Mouse (Mus musculus) midbrain, embryonic 15.5 days (tissue): ENCODE measurements around the gene Crisp2. TPM values are rescaled to one million over a fixed set of nuclear protein-coding genes. Genes with fewer than 3 reads are reported as not detected.
"Not testable (repeated sequence)": the region's sequence is repeated elsewhere in the genome, so short reads cannot be mapped to it uniquely, and the experiment has no call there.

Experiments used
- ATAC-seq: fragments of 200-750 bp; cut with Nextera tagmentation; replicated peaks from 2 replicates; pipeline ENCODE4 v1.8.0; 2017; ENCODE audit warnings: moderate TSS enrichment
- H3K27ac ChIP-seq: fragments of 300-500 bp; sonication (generic); 2 replicates; pipeline ENCODE4 v1.5.1; 2015; ENCODE audit warnings: mild to moderate bottlenecking, inconsistent platforms
- H3K27me3 ChIP-seq: fragments of 300-500 bp; sonication (generic); replicated peaks from 2 replicates; pipeline ENCODE4 v1.6.1; 2015; ENCODE audit warnings: inconsistent platforms
- H3K36me3 ChIP-seq: fragments of 300-500 bp; sonication (generic); replicated peaks from 2 replicates; pipeline ENCODE4 v1.6.1; 2015; ENCODE audit warnings: inconsistent platforms
- H3K4me1 ChIP-seq: fragments of 300-500 bp; sonication (generic); 2 replicates; pipeline ENCODE4 v1.6.1; 2015; ENCODE audit warnings: inconsistent platforms
- H3K4me2 ChIP-seq: fragments of 300-500 bp; sonication (generic); 2 replicates; pipeline ENCODE4 v1.6.1; 2015; ENCODE audit warnings: inconsistent platforms, mild to moderate bottlenecking, moderate library complexity
- H3K4me3 ChIP-seq: fragments of 300-500 bp; sonication (generic); 2 replicates; pipeline ENCODE4 v1.5.1; 2015; ENCODE audit warnings: mild to moderate bottlenecking, inconsistent platforms
- H3K9ac ChIP-seq: fragments of 300-500 bp; sonication (generic); 2 replicates; pipeline ENCODE4 v1.6.1; 2015; ENCODE audit warnings: mild to moderate bottlenecking, inconsistent platforms
- H3K9me3 ChIP-seq: fragments of 300-500 bp; sonication (generic); 2 replicates; pipeline ENCODE4 v1.6.1; 2016; ENCODE audit warnings: inconsistent platforms
- WGBS: fragments of 180-500 bp; shearing (Covaris S2); methylation state at CpG from one replicate; pipeline ENCODE4 v1.1.7; 2015; ENCODE audit warnings: mixed read lengths; 5-methylcytosine and 5-hydroxymethylcytosine counted together
- polyA plus RNA-seq: library from polyadenylated mRNA; unstranded; fragments of >200 nt; fragmentation: Nextera tagmentation; extraction: Ambion mirVana; gene quantifications from 2 replicates; pipeline ENCODE4 v1.2.1, GENCODE M21; 2015

Gene Crisp2
- polyA plus RNA-seq, 1 experiment from 2014 or later, result not detected

DNA sequence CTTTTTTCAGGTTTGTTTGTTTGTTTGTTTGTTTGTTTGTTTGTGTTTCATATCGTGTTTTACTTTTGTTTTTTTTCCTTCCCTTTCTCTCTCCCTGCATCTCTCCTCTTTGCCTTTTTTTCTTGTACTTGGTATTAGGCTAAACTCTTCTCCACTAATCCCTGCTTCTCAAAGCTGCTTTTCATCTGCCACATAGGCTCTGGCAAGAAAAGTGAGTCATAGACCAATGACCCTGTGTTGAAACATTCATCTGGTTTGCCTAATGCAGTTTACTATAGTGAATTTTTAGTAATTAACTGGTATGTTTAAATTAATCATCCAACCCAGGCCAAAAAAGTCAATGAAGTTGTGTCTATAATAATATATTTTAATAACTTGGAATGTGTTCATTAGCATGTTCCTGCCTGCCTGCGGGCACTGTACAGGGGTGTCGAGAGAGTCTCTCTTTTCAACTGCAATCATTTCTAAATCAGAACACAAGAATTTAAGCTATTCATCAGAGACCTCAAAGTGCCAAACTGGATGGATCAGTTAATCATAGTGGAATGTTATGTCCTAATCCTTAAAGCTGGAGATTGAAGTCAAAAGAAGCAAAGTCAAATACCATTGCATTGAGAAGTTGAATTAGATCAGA is 4.0 kb downstream of the Crisp2 start:
- Histone ChIP-seq H3K27me3 (no peaks in the 10 kb centered on the region), H3K36me3 (no peaks in the 10 kb centered on the region), H3K4me2 (no peak overlapping the region), H3K9me3 (no peaks in the 10 kb centered on the region), H3K27ac (no peak overlapping the region), H3K4me1 (no peaks in the 10 kb centered on the region), H3K9ac (no peak overlapping the region), H3K4me3 (no peak overlapping the region)
- ATAC-seq, result no peak
- 88% methylated on average over 3 of the region's 3 CpGs for WGBS

- no peaks in the 10 kb centered on the region for H3K4me1 ChIP-seq
- H3K27ac ChIP-seq, result no peak overlapping the region
- H3K4me3 ChIP-seq, result no peak overlapping the region
- H3K9ac ChIP-seq, result no peak overlapping the region
- no peak for ATAC-seq
- no peaks in the 10 kb centered on the region for H3K36me3 ChIP-seq
- WGBS, result 62% methylated on average over 20 of the region's 20 CpGs
- H3K27me3 ChIP-seq, result no peaks in the 10 kb centered on the region
- H3K4me2 ChIP-seq, result no peak overlapping the region
- H3K9me3 ChIP-seq, result no peaks in the 10 kb centered on the region
Measured at GRCm38 (mm10) chr17:40793921-40794854, 12.6 kb downstream of the Crisp2 start.

DNA sequence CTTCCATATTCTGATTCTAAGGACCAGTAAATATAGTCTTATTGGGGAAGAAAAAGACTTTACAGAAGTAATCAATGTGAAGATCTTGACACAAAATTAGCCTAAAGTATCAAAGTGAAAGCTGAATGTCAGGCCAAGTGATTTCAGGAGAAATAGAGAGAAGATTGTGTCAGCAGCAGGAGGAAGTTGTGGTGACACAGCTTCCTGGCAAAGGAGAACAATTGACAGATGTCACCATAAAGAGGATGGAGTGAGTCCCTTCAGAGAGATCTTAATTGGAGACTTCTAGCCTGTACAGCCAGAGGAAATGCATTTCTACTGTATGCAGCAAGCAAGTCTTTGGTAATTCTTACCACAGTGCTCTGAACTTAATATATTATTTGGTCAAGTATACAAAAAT is 16.9 kb downstream of the Crisp2 start:
- Histone ChIP-seq H3K4me1 (no peaks in the 10 kb centered on the region), H3K9ac (no peak overlapping the region), H3K4me3 (no peak overlapping the region), H3K27me3 (no peaks in the 10 kb centered on the region), H3K36me3 (no peaks in the 10 kb centered on the region), H3K4me2 (no peak overlapping the region), H3K9me3 (no peaks in the 10 kb centered on the region), H3K27ac (no peak overlapping the region)
- ATAC-seq, result no peak

GRCm38 (mm10) chr17:40767120-40767519 is 39.7 kb downstream of the Crisp2 start:
- H3K9me3 ChIP-seq, result no peaks in the 10 kb centered on the region
- H3K9ac ChIP-seq, result no peak overlapping the region
- no peak overlapping the region for H3K27ac ChIP-seq
- WGBS, result 85% methylated on average over 1 of the region's 1 CpGs
- H3K27me3 ChIP-seq, result no peaks in the 10 kb centered on the region
- H3K36me3 ChIP-seq, result no peaks in the 10 kb centered on the region
- ATAC-seq, result no peak
- H3K4me1 ChIP-seq, result no peaks in the 10 kb centered on the region
- no peak overlapping the region for H3K4me2 ChIP-seq
- no peak overlapping the region for H3K4me3 ChIP-seq

GRCm38 (mm10) chr17:40763662-40764061 is 43.1 kb downstream of the Crisp2 start:
- 80% methylated on average over 4 of the region's 4 CpGs for WGBS
- H3K4me3 ChIP-seq, result no peak overlapping the region
- no peaks in the 10 kb centered on the region for H3K36me3 ChIP-seq
- no peak overlapping the region for H3K9ac ChIP-seq
- no peaks in the 10 kb centered on the region for H3K9me3 ChIP-seq
- no peaks in the 10 kb centered on the region for H3K27me3 ChIP-seq
- no peak overlapping the region for H3K4me2 ChIP-seq
- H3K27ac ChIP-seq, result no peak overlapping the region
- H3K4me1 ChIP-seq, result no peaks in the 10 kb centered on the region
- no peak for ATAC-seq

- H3K9me3 ChIP-seq, result no peaks in the 10 kb centered on the region
- H3K27me3 ChIP-seq, result no peaks in the 10 kb centered on the region
- no peak overlapping the region for H3K9ac ChIP-seq
- H3K36me3 ChIP-seq, result no peaks in the 10 kb centered on the region
- no peak overlapping the region for H3K27ac ChIP-seq
- 61% methylated on average over 4 of the region's 4 CpGs for WGBS
- no peaks in the 10 kb centered on the region for H3K4me1 ChIP-seq
- no peak for ATAC-seq
- no peak overlapping the region for H3K4me2 ChIP-seq
- no peak overlapping the region for H3K4me3 ChIP-seq
Measured at GRCm38 (mm10) chr17:40731724-40732123, 75.1 kb downstream of the Crisp2 start.

GRCm38 (mm10) chr17:40731296-40731695 is 75.5 kb downstream of the Crisp2 start:
- no peak overlapping the region for H3K27ac ChIP-seq
- no peaks in the 10 kb centered on the region for H3K36me3 ChIP-seq
- no peaks in the 10 kb centered on the region for H3K27me3 ChIP-seq
- no peaks in the 10 kb centered on the region for H3K4me1 ChIP-seq
- no peaks in the 10 kb centered on the region for H3K9me3 ChIP-seq
- no peak overlapping the region for H3K4me2 ChIP-seq
- no peak overlapping the region for H3K4me3 ChIP-seq
- no peak overlapping the region for H3K9ac ChIP-seq
- WGBS, result 79% methylated on average over 2 of the region's 2 CpGs
- ATAC-seq, result no peak

GRCm38 (mm10) chr17:40726820-40727219 is 80.0 kb downstream of the Crisp2 start, which contains the start of gene Esp1:
Esp1 (plus strand) TSS chr17:40727120.
- ATAC-seq, result no peak
- WGBS, result 86% methylated on average over 2 of the region's 2 CpGs
- no peak within 1 kb of the TSS for H3K4me2 ChIP-seq

DNA sequence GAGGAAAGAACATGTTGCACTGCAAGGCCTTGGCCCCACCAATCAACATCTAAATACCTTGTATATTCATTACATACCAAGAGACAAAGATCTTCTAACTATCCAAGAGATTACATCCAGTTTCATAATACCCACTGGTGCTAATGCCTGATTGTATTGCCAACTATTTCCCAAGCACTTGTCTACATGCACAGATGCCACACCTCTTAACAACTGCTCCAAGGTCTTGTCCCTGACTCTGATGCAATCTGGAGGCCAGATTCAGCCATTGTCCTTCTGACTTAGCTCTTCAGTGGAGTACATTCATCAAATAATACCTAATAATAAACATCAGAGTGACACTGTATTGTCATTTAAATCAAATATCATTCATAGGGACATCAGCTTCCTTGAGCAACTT is 89.7 kb downstream of the Crisp2 start:
- H3K27ac ChIP-seq, H3K4me2 ChIP-seq, ATAC-seq: not testable (repeated sequence)

More at GRCm38 (mm10) chr17:40726820-40727219, 80.0 kb downstream of the Crisp2 start, which contains the start of gene Esp1:
- no peak within 1 kb of the TSS for H3K9ac ChIP-seq
- H3K9me3 ChIP-seq, result no peaks in the 10 kb centered on the region
- no peaks in the 10 kb centered on the region for H3K4me1 ChIP-seq
- H3K4me3 ChIP-seq, result no peak within 1 kb of the TSS
- H3K36me3 ChIP-seq, result no peaks in the 10 kb centered on the region
- H3K27me3 ChIP-seq, result no peaks in the 10 kb centered on the region
- H3K27ac ChIP-seq, result no peak within 1 kb of the TSS

DNA sequence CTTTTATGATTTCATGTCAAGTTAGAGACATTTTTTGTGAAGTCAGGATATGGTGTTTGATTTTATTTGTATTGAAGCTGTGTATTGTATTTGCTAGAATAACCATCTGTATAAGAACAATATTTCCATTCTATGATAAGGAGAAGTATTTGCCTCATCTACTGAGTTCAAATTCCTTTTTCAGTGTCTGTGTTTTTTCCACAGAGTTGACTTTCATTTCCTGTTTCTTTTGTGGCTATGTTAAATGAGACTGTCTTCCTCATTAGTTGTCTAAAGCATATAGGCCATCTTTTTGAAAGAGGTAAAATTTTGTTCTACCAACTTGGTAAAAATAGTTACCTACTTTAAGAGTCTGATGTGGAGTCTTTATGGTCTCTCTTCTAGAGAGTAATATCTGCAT is 90.5 kb downstream of the Crisp2 start:
- no peak overlapping the region for H3K4me3 ChIP-seq
- H3K4me2 ChIP-seq, result no peak overlapping the region
- H3K27me3 ChIP-seq, result no peaks in the 10 kb centered on the region
- H3K27ac ChIP-seq, result no peak overlapping the region
- no peaks in the 10 kb centered on the region; the same call in 1 of the 2 replicates for H3K9me3 ChIP-seq
- no peak for ATAC-seq
- H3K4me1 ChIP-seq, result no peaks in the 10 kb centered on the region
- H3K9ac ChIP-seq, result no peak overlapping the region
- H3K36me3 ChIP-seq, result no peaks in the 10 kb centered on the region

More for the DNA sequence above, 89.7 kb downstream of the Crisp2 start:
- not testable (repeated sequence) for H3K27me3 ChIP-seq, H3K9me3 ChIP-seq, H3K36me3 ChIP-seq, H3K4me1 ChIP-seq, H3K9ac ChIP-seq, H3K4me3 ChIP-seq
